Comparison of ENCODE assay signal across 14 mouse cellular contexts in the genomic region with DNA sequence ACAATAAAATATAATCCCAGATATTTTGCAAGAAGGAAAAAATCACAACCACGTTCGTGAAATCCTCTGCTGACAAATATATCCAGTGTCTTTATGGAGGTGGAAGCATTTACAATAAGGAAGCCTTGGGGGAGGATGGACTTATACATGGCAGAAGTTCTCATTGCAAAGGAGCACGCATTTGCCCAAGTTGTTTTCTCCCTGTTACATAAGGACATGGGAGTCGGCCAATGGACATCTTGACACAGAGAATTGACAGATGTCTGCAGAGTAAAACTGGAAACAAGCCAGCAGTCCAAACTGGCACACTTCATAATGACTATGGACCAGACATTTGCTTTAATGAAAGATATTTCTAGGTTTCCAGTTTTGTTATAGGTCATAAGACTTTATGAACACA. TPM values are rescaled to one million over a fixed set of nuclear protein-coding genes. Genes with fewer than 3 reads are reported as not detected.
A peak's percentile ranks its signal among the peaks of the same experiment; 100 is the strongest.
DNase-seq lines count a peak whose midpoint lies in the region; TF ChIP-seq lines count a peak whose summit lies in the region.
"Had no signal": no experiment of that assay in that cellular context is flagged by ENCODE, and none has a peak within 500 bp of the region (broad histone marks: within the 10 kb centered on the region; RNA-seq: fewer than 3 reads in every experiment).

No protein-coding gene starts in this region.

- peak; percentile 5 for DNase-seq in heart, postnatal 4 days
- no peak for DNase-seq in heart, adult 2 months
- DNase-seq in right cerebral cortex, postnatal 4 days = peak; percentile 16
- no peak for DNase-seq in right cerebral cortex, postnatal 36 days (ENCODE audit: low spot score in 2 of 2)
- peak; percentile 97 for DNase-seq in cerebellum, adult 9-10 months
- peak; percentile 17 to 30 for DNase-seq in layer of hippocampus, postnatal 36 days
- DNase-seq in kidney, adult 2 months = no peak
- DNase-seq in liver = no peak
- DNase-seq: liver, embryonic 13.5 days; lung, postnatal 14 days had no signal

- H3K27ac ChIP-seq in heart, adult 2 months = no peak overlapping the region
- no peak overlapping the region for H3K27ac ChIP-seq in kidney, adult 2 months (ENCODE audit: insufficient read depth, low read depth, low read length)
- H3K27ac ChIP-seq: liver, embryonic 13.5 days had no signal

- no peak for TF ChIP-seq CTCF in heart, adult 2 months (IDR thresholded peaks at IDR 0.05)
- TF ChIP-seq CTCF in kidney, adult 2 months (conservative IDR thresholded peaks at IDR 0.05; ENCODE audit: insufficient read depth, insufficient read length, low read depth, low read length) = no peak

- H3K79me2 ChIP-seq in heart, adult 2 months (replicated peaks; ENCODE audit: control insufficient read depth, insufficient read depth, low read length) = no peaks in the 10 kb centered on the region

- H3K27me3 ChIP-seq in heart, adult 2 months (ENCODE audit: control insufficient read depth, insufficient read depth, low read length) = no peaks in the 10 kb centered on the region
- no peaks in the 10 kb centered on the region for H3K27me3 ChIP-seq in kidney, adult 2 months (replicated peaks; ENCODE audit: control insufficient read depth, insufficient read depth, low read length)
- H3K27me3 ChIP-seq: liver, embryonic 13.5 days had no signal

- no peak overlapping the region for H3K4me3 ChIP-seq in heart, adult 2 months
- H3K4me3 ChIP-seq in kidney, adult 2 months (ENCODE audit: insufficient read depth, low read depth, low read length) = no peak overlapping the region
- H3K4me3 ChIP-seq: erythroblast, embryonic 14.5 days; liver, embryonic 13.5 days had no signal

- peaks cover 1% of the 10 kb centered on the region; the same call in 1 of the 2 replicates for H3K36me3 ChIP-seq in heart, adult 2 months (ENCODE audit: control insufficient read depth, insufficient read depth, low read length)
- H3K36me3 ChIP-seq in kidney, adult 2 months (ENCODE audit: control insufficient read depth, insufficient read depth, low read length) = no peaks in the 10 kb centered on the region
- H3K36me3 ChIP-seq: liver, embryonic 13.5 days had no signal

- TF ChIP-seq POLR2A in heart, adult 2 months (IDR thresholded peaks at IDR 0.05; ENCODE audit: insufficient read depth, low read depth, low read length) = no peak
- no peak for TF ChIP-seq POLR2A in kidney, adult 2 months (IDR thresholded peaks at IDR 0.05; ENCODE audit: low read depth, low read length)

- 62% methylated on average over 4 of the region's 4 CpGs for WGBS in heart, adult 2 months
- 72% methylated on average over 4 of the region's 4 CpGs for WGBS in kidney, adult 2 months

- intact Hi-C loops in heart, adult 2 months (cut with DNase I) = no loop called here

- no peaks in the 10 kb centered on the region for H3K4me1 ChIP-seq in heart, adult 2 months (ENCODE audit: control insufficient read depth, insufficient read depth, low read length)
- H3K4me1 ChIP-seq in kidney, adult 2 months (ENCODE audit: control insufficient read depth, insufficient read depth, low read length) = no peaks in the 10 kb centered on the region
- H3K4me1 ChIP-seq: liver, embryonic 13.5 days had no signal

- no peak overlapping the region for H3K9ac ChIP-seq in heart, adult 2 months (ENCODE audit: low read depth, low read length)
- H3K9ac ChIP-seq: liver, embryonic 13.5 days had no signal

- no peak for TF ChIP-seq EP300 in heart, adult 2 months (IDR thresholded peaks at IDR 0.05; ENCODE audit: insufficient read depth, low read depth, low read length)

RNA-seq across cellular contexts. Expression of a gene that starts 38.4 kb away (rescaled TPM):
- total RNA-seq in heart, postnatal 4 days (2021) = not detected
- not detected for total RNA-seq in heart, adult 2 months (2021)
- not detected in 2 replicates for polyA plus RNA-seq in heart, adult 2 months (2012; rRNA removed)
- 10 to 100 TPM; 10.0 to 13.6 TPM for total RNA-seq in layer of hippocampus, postnatal 36 days (2021)
- not detected in 2 replicates for polyA plus RNA-seq in kidney, adult 2 months (2012; rRNA removed)
- total RNA-seq: granulocyte monocyte progenitor cell, adult 5-6 weeks had no signal
- polyA plus RNA-seq: CD4-positive, CD25-positive, alpha-beta regulatory T cell, adult 4 months; erythroblast, embryonic 14.5 days; liver, embryonic 13.5 days; thymus, postnatal 0 days had no signal

RNA-seq across cellular contexts. Expression of a gene that starts 44.9 kb away (rescaled TPM):
- total RNA-seq in heart, postnatal 4 days (2021) = 10 to 100 TPM; 27.6 to 29.8 TPM
- total RNA-seq in heart, adult 2 months (2021) = 10 to 100 TPM; 27.6 to 31.3 TPM
- 7.9 and 17.5 TPM in 2 replicates for polyA plus RNA-seq in heart, adult 2 months (2012; rRNA removed)
- total RNA-seq in layer of hippocampus, postnatal 36 days (2021) = 10 to 100 TPM; 39.2 to 45.6 TPM
- polyA plus RNA-seq in kidney, adult 2 months (2012; rRNA removed) = 10.9 and 15.0 TPM in 2 replicates

Comparison
In these comparisons a context has a peak if more than half of its experiments do, and no peak if none do; other contexts are left out.
1. DNase-seq: peak in heart, postnatal 4 days (single experiment), right cerebral cortex, postnatal 4 days (single experiment), cerebellum, adult 9-10 months (single experiment) and layer of hippocampus, postnatal 36 days (2 of 2); none in heart, adult 2 months (0 of 2), right cerebral cortex, postnatal 36 days (0 of 2), kidney, adult 2 months (single experiment) and liver (single experiment).
2. RNA of a gene that starts 38.4 kb away (total RNA-seq): 10.0 to 13.6 TPM in layer of hippocampus, postnatal 36 days; not detected in heart, postnatal 4 days and not detected in heart, adult 2 months; every median in the first group is over 10 times any median in the second.